Mouse (Mus musculus) ES-E14 (cell line): ENCODE results near the gene Saxo1.

Source experiments
- CHD2 ChIP-seq: IDR thresholded peaks from 2 replicates; pipeline ENCODE4 v1.6.1; 2014; ENCODE audit warnings: mild to moderate bottlenecking, low read depth, low read length, inconsistent platforms
- HCFC1 ChIP-seq: IDR thresholded peaks from 2 replicates; pipeline ENCODE4 v1.6.1; 2012; ENCODE audit warnings: low read length, inconsistent platforms, borderline replicate concordance; ENCODE audit not compliant: insufficient read depth
- MAFK ChIP-seq: IDR thresholded peaks from 2 replicates; pipeline ENCODE4 v1.6.1; 2014; ENCODE audit warnings: mild to moderate bottlenecking, low read depth, low read length, inconsistent platforms; ENCODE audit not compliant: insufficient read depth
- ZC3H11A ChIP-seq: IDR thresholded peaks from 2 replicates; pipeline ENCODE4 v1.6.1; 2012; ENCODE audit warnings: low read depth, mild to moderate bottlenecking, inconsistent platforms, low read length, borderline replicate concordance

DNA sequence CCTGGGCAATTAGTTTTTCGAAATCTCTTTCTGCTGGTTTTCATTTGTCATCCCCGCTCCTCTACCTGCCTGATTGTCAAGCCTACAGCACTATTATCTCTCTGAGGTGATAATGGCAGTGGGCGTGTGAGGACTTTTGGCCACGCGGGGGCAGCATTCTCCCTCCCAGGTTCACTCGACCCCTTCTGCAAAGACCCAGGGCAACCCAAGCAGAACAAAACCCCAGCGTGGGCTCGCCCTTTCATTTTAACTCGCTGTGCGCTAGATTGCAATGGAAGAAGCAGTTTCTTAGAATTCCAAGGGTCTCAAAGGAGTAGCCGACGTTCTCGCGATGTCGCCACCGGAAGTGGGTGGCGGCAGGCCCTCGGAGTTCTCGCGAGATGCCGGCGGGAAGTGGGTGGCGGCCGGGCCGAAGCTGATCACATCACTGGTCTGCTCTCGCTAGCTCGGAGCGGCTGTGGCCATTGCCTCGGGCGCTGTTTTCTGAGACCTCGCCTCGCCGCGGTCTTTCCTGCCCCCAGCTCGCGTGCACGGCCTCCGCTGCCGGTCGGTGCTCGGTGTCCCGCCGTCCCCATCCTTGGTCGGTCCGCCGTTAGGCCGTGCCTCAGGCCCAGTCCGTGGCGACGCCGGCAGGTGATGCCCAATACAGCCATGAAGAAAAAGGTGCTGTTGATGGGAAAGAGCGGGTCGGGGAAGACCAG, 17.3 kb upstream of the Saxo1 start, which contains the start of gene Rraga:
- TF ChIP-seq ZC3H11A (peak; percentile 25; the same call in 1 of the 2 replicates), CHD2 (peak; percentile 99), HCFC1 (peak; percentile 66; the same call in 1 of the 2 replicates), MAFK (no peak)
